Mouse (Mus musculus) liver, embryonic 14.5 days (tissue): ENCODE data around the gene Hist1h2bl.
A peak's percentile ranks its signal among the peaks of the same experiment; 100 is the strongest.

Experiments used
- CTCF ChIP-seq: IDR thresholded peaks from 2 replicates; pipeline ENCODE4 v1.5.1; 2016; ENCODE audit warnings: antibody characterized with exemption, low read depth, control low read depth
- EP300 ChIP-seq: IDR thresholded peaks from 2 replicates; pipeline ENCODE4 v1.6.1; 2016; ENCODE audit warnings: antibody characterized with exemption, low read depth

DNA sequence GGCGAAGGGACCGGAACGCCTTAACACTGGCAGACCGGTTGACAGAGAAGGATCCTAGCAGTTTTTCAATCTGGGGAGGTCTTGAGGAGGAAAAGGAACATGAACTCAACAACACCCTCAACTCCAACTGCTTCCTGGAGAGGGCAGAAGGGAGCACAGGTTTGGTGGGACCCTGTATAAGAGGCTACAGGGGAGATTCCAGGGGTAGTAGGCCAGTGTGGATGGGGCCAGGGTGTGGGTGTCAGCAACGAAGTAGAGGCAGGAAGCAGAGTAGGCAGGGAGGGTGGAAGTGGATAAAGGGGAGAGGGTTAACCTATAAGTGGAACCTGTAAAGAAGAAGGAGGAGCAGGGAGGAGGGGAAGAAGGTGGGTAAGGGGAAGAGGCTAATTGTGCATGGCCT lies 17.5 kb upstream of the Hist1h2bl start:
- TF ChIP-seq EP300 (no peak), CTCF (peak; percentile 40)
